Comparison of ENCODE assay signal across 13 mouse cellular contexts in genomic region chr5:67301722-67302331, GRCm38 (mm10). TPM values are rescaled to one million over a fixed set of nuclear protein-coding genes. Genes with fewer than 3 reads are reported as not detected.
A peak's percentile ranks its signal among the peaks of the same experiment; 100 is the strongest.
DNase-seq lines count a peak whose midpoint lies in the region; ATAC-seq and TF ChIP-seq lines count a peak whose summit lies in the region.
"Had no signal": no experiment of that assay in that cellular context is flagged by ENCODE, and none has a peak within 500 bp of the region (broad histone marks: within the 10 kb centered on the region; RNA-seq: fewer than 3 reads in every experiment).

No protein-coding gene starts in this region.

- H3K9me3 ChIP-seq in ES-Bruce4 (replicated peaks; ENCODE audit: control insufficient read depth, insufficient read depth, low read length, poor library complexity, severe bottlenecking): no peaks in the 10 kb centered on the region
- H3K9me3 ChIP-seq: midbrain, embryonic 10.5 days had no signal

- H3K9ac ChIP-seq in ES-Bruce4 (ENCODE audit: low read depth, poor library complexity, severe bottlenecking): no peak overlapping the region
- H3K9ac ChIP-seq: hindbrain, embryonic 14.5 days; liver, embryonic 14.5 days had no signal

- H3K4me1 ChIP-seq in ES-Bruce4 (ENCODE audit: control insufficient read depth, insufficient read depth, low read length): peaks cover 2% of the 10 kb centered on the region
- peaks cover 8% of the 10 kb centered on the region for H3K4me1 ChIP-seq in thymus, adult 2 months (replicated peaks; ENCODE audit: control insufficient read depth, insufficient read depth, low read length)
- H3K4me1 ChIP-seq: midbrain, embryonic 10.5 days had no signal

- intact Hi-C loops in left cerebral cortex, adult 2 months (cut with DNase I): no loop called here

- TF ChIP-seq EP300 in ES-Bruce4 (IDR thresholded peaks at IDR 0.05; ENCODE audit: insufficient read depth, low read depth, low read length): no peak

- TF ChIP-seq CTCF in layer of hippocampus, adult 2 months (conservative IDR thresholded peaks at IDR 0.05): no peak
- TF ChIP-seq CTCF in ES-Bruce4 (IDR thresholded peaks at IDR 0.05; ENCODE audit: low read depth, low read length): no peak
- TF ChIP-seq CTCF in thymus, adult 2 months (IDR thresholded peaks at IDR 0.05; ENCODE audit: borderline replicate concordance, control insufficient read depth, extremely low read depth, insufficient read depth, low read length, poor library complexity): no peak
- TF ChIP-seq CTCF in left cerebral cortex, adult 2 months (IDR thresholded peaks at IDR 0.05): no peak

- no peaks in the 10 kb centered on the region for H3K27me3 ChIP-seq in ES-Bruce4 (ENCODE audit: control insufficient read depth, insufficient read depth, low read length, poor library complexity, severe bottlenecking)
- H3K27me3 ChIP-seq in thymus, adult 2 months (ENCODE audit: control insufficient read depth, insufficient read depth, low read length): no peaks in the 10 kb centered on the region

- ATAC-seq in neutrophil, adult 5-6 weeks (ENCODE audit: extremely low read depth, insufficient number of reproducible peaks, low FRiP score, poor library complexity, severe bottlenecking): peak; percentile 45

- no peak for DNase-seq in layer of hippocampus, adult 2 months (ENCODE audit: low spot score in 2 of 2)
- no peak for DNase-seq in layer of hippocampus, postnatal 10 days (ENCODE audit: low spot score in 2 of 2)
- peak; percentile 93 for DNase-seq in R1 (ENCODE audit: low read depth, low spot score)
- no peak for DNase-seq in thymus, adult 2 months
- DNase-seq in left cerebral cortex, adult 2 months (ENCODE audit: extremely low spot score in 1 of 2, low spot score in 2 of 2): no peak
- DNase-seq: cerebellum, adult 2 months; gastrocnemius, postnatal 25 days had no signal

- TF ChIP-seq POLR2A in ES-Bruce4 (IDR thresholded peaks at IDR 0.05; ENCODE audit: insufficient read depth, low read length): no peak
- TF ChIP-seq POLR2A in thymus, adult 2 months (IDR thresholded peaks at IDR 0.05; ENCODE audit: control insufficient read depth, extremely low read depth, insufficient read depth, low read length, poor library complexity): no peak

- 68% methylated on average over 5 of the region's 8 CpGs for WGBS in thymus, adult 2 months

- peak overlapping the region; percentile 10; the same call in 1 of the 2 replicates for H3K27ac ChIP-seq in layer of hippocampus, adult 2 months
- H3K27ac ChIP-seq in ES-Bruce4 (ENCODE audit: insufficient read depth, low read length): peak overlapping the region; percentile 36; the same call in 1 of the 2 replicates
- no peak overlapping the region for H3K27ac ChIP-seq in thymus, adult 2 months (ENCODE audit: control insufficient read depth, insufficient read depth, low read length)
- no peak overlapping the region for H3K27ac ChIP-seq in left cerebral cortex, adult 2 months
- H3K27ac ChIP-seq: hindbrain, embryonic 14.5 days; liver, embryonic 14.5 days; midbrain, embryonic 10.5 days had no signal

- no peak overlapping the region for H3K4me3 ChIP-seq in layer of hippocampus, adult 2 months
- H3K4me3 ChIP-seq in ES-Bruce4 (ENCODE audit: low read depth, low read length): no peak overlapping the region
- H3K4me3 ChIP-seq in thymus, adult 2 months (ENCODE audit: control insufficient read depth, insufficient read depth, low read length): no peak overlapping the region
- H3K4me3 ChIP-seq in left cerebral cortex, adult 2 months: no peak overlapping the region
- H3K4me3 ChIP-seq: midbrain, embryonic 10.5 days; myocyte had no signal

- H3K36me3 ChIP-seq in ES-Bruce4 (ENCODE audit: control insufficient read depth, insufficient read depth, low read length, poor library complexity, severe bottlenecking): no peaks in the 10 kb centered on the region
- no peaks in the 10 kb centered on the region for H3K36me3 ChIP-seq in thymus, adult 2 months (ENCODE audit: control insufficient read depth, insufficient read depth, low read length)

RNA-seq across cellular contexts. Expression of gene Slc30a9, which starts 4.9 kb away (rescaled TPM):
- total RNA-seq in layer of hippocampus, adult 2 months (2021): 100 to 1,000 TPM; 184 to 186 TPM
- 100 to 1,000 TPM; 146 to 177 TPM for total RNA-seq in layer of hippocampus, postnatal 10 days (2021)
- 96.7 and 124 TPM in 2 replicates for polyA plus RNA-seq in ES-Bruce4 (2011; ENCODE audit: insufficient read depth, insufficient read length, low read depth, missing spikeins)
- 49.8 and 57.0 TPM in 2 replicates for total RNA-seq in neutrophil, adult 5-6 weeks (2017)
- polyA plus RNA-seq in thymus, adult 2 months (2012; rRNA removed): 25.0 and 29.9 TPM in 2 replicates
- 100 to 1,000 TPM; 168 to 178 TPM for total RNA-seq in left cerebral cortex, adult 2 months (2021)

RNA-seq across cellular contexts. Expression of gene Tmem33, which starts 41.5 kb away (rescaled TPM):
- 10 to 100 TPM; 85.1 to 86.7 TPM for total RNA-seq in layer of hippocampus, adult 2 months (2021)
- 10 to 100 TPM; 74.0 to 78.0 TPM for total RNA-seq in layer of hippocampus, postnatal 10 days (2021)
- polyA plus RNA-seq in ES-Bruce4 (2011; ENCODE audit: insufficient read depth, insufficient read length, low read depth, missing spikeins): 73.0 and 76.5 TPM in 2 replicates
- total RNA-seq in neutrophil, adult 5-6 weeks (2017): 29.8 and 32.4 TPM in 2 replicates
- polyA plus RNA-seq in thymus, adult 2 months (2012; rRNA removed): 134 and 161 TPM in 2 replicates
- total RNA-seq in left cerebral cortex, adult 2 months (2021): 10 to 100 TPM; 90.2 to 92.8 TPM

Comparison
In these comparisons a context has a peak if more than half of its experiments do, and no peak if none do; other contexts are left out.
1. H3K27ac ChIP-seq: peak in layer of hippocampus, adult 2 months (single experiment) and ES-Bruce4 (single experiment); none in thymus, adult 2 months (single experiment) and left cerebral cortex, adult 2 months (single experiment).